Mouse (Mus musculus) thymus, adult 2 months (tissue): ENCODE data around the gene Ankrd13d.

Experiments
- CTCF ChIP-seq: fragments of 200-500 bp; IDR thresholded peaks from 2 replicates; pipeline ENCODE4 v1.5.1; 2012; ENCODE audit warnings: mild to moderate bottlenecking, control low read depth, low read length, moderate library complexity, borderline replicate concordance; ENCODE audit not compliant: control insufficient read depth, poor library complexity, insufficient read depth; ENCODE audit errors: extremely low read depth
- POLR2A ChIP-seq: fragments of 200-500 bp; IDR thresholded peaks from 2 replicates; pipeline ENCODE4 v1.6.1; 2012; ENCODE audit warnings: mild to moderate bottlenecking, low read length, control low read depth, moderate library complexity; ENCODE audit not compliant: control insufficient read depth, poor library complexity, insufficient read depth; ENCODE audit errors: extremely low read depth

- no peak for TF ChIP-seq POLR2A
- no peak for TF ChIP-seq CTCF
These were observed 48.4 kb downstream of the Ankrd13d start for GRCm38 (mm10) chr19:4234548-4234947.
